Mouse (Mus musculus): Measurements from ENCODE around the gene Gab3.

DNA sequence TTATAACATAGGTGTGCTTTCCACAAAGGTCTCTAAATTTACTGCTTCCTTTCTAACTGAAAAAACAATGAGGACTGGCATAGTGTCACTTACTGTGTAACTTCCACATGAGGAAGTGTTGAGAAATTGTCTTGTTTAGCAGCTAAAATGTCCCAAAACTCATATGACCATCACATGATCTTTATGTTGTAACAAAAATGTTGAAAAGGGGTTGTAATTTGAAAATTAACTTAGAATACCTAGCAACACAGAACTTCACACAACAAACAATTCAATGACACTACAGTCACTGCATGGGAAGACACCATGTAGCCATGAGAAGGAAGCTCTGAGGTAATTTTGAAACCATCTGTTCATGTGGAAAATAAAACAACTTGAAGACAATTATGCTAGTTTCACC lies 41.6 kb upstream of the Gab3 start:
- TF ChIP-seq CTCF (IDR thresholded peaks at IDR 0.05; ENCODE audit: low read depth, low read length), result no peak
- TF ChIP-seq POLR2A (IDR thresholded peaks at IDR 0.05; ENCODE audit: borderline replicate concordance, low read depth, low read length), result no peak

All from bone marrow macrophage, adult 2 months (primary cell).